Mouse (Mus musculus) liver, adult 2 months (tissue): ENCODE measurements at regions not wholly inside any gene's neighbourhood (a gene's known extent, or its start where the extent isn't known, plus 50 kb on each side); places are given as distances from the start of the nearest gene placed in this dataset.

Experiments
- CTCF ChIP-seq: fragments of 200-500 bp; IDR thresholded peaks from 2 replicates; pipeline ENCODE4 v1.5.1; 2011; ENCODE audit warnings: low read depth, low read length, control low read depth
- POLR2A ChIP-seq: fragments of 200-500 bp; IDR thresholded peaks from 2 replicates; pipeline ENCODE4 v1.6.1; 2011; ENCODE audit warnings: low read length, control low read depth; ENCODE audit not compliant: insufficient read depth; ENCODE audit errors: extremely low read depth

- no peak for TF ChIP-seq CTCF
- TF ChIP-seq POLR2A = no peak
These were observed 156.3 kb upstream of the Slc24a3 start for GRCm38 (mm10) chr2:145011221-145011620.
